Mouse (Mus musculus): ENCODE data around the gene Mast2.
A peak's percentile ranks its signal among the peaks of the same experiment; 100 is the strongest.

The Mast2 gene

DNA sequence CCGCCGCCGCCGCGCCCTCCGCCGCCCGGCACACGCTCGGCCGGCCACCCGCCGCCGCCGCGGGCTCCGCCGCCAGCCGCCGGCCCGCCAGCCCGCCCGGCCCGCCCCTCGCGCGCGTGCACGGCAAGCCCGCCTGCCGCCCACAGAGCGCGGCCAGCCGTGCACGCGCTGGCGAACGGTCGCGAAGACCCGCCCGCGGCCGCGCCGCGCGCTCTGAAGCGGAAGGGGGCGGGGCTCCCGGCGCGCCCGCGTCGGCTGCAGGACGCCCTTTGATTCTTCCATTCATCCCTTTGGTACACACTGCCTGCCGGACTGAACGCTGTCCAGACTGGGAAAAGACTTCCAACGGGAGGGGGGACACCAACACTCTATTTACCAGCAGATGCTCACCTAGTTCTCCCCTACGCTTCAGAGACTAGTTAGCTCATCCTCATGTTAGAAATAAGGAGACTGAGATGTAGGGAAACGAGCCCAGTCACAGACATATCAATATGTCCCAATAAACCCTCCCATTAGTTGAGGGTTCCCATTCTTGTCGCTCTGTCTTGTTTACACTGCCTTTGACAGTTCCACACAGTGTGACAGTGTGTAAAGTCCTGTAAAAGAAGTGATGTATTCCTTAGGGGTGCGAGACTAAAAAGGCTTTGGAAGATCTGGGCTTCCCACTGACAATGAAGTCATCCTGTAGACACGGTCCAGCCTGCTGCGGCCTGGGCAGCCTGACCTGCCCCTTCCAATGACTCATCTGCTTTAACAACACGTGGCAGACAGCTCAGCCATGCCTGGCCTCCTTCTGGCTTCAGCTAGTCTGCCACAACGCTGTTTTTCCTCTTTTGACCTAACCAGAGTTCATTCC, at the start of gene Mast2:
TSS of gene Mast2 (minus strand) at position 58 of the 856 bp plus-strand sequence.
- peak; percentile 79 for DNase-seq (ENCODE audit: low read depth, low spot score)

DNA sequence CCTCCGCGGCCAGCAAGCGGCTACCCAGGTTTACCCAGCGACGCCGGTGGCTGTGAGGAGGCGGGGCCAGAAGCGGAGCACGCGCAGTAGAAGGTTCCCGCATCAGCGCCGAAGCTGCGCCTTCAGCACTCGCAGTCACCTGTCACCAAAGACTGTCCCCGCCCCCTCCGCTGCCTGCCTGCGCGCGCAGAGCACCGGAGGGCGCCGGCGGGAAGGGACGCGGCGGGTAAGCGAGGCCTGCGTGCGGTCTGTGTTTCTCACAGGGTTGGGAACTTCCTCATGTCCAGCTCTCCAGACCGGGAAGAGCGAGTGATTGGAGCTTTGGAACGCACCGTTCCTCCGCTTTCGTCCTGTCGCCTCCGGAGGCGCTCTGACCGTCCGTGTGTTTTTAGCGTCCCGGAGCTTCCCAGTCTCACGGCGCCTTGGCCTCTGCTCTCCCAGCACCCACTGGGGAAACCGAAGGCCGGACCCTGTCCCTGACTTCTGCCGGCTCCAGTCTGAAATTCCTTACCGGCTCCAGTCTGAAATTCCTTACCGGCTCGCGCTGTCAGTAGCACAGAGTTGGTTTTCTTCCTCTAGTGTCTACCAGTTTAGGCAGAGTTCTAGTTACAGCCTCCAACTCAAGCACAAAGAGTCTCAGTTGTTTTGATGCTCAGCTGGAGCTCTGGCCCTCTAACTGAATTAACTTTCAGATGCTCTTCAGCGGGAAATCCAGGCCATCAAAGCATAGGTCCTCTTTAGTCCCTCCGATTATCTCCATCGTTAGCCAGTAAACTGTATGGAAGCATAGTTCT, 43.6 kb upstream of the Mast2 start, which contains the start of gene Ipp:
TSS of gene Ipp (plus strand) at position 125 of the 794 bp plus-strand sequence.
- DNase-seq (ENCODE audit: low read depth, low spot score) = peak; percentile 96

DNA sequence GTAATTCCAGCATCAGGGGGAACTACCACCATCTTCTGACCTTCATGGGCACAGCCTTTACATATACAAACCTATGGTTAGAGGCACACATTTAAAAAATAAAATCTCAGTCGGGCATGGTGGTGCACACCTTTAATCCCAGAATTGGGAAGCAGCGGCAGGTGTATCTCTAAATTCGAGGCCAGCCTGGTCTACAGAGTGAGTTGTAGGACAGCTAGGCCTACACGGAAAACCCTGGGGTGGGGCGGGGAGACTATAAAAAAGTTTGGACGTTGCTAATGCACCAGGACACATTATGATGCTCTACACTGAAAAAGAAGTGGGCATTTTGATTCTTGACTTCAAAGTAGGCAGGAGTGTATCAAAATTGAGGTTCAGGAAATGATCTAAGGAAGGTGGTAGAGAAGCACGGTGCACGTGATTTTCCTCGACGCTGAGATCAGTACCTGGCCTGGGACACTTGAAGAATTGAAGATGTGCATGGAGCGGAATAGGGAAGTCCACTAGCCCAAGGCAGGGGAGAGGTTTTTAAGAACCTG, 43.0 kb upstream of the Mast2 start:
- no peak for DNase-seq (ENCODE audit: low read depth, low spot score)

DNA sequence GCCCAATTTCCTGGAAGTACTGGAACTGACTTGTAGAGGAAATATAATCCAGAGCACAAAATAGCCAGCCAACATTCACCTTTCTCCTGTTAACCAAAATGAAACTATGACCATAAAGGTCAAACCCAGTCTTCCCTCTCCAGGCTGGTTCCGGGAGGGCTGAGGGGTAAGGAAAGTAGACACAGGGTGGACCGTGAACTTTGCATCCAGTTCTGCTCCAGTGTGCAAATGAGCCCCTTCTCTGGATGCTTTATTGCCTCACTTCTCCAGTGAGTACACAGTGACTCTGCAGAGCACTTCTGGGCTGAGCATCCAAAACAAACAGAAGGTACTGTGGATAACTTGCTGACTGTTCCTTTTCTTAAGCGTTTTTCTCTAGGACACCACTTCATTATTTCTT, 36.0 kb upstream of the Mast2 start:
- no peak for DNase-seq (ENCODE audit: low read depth, low spot score)

DNA sequence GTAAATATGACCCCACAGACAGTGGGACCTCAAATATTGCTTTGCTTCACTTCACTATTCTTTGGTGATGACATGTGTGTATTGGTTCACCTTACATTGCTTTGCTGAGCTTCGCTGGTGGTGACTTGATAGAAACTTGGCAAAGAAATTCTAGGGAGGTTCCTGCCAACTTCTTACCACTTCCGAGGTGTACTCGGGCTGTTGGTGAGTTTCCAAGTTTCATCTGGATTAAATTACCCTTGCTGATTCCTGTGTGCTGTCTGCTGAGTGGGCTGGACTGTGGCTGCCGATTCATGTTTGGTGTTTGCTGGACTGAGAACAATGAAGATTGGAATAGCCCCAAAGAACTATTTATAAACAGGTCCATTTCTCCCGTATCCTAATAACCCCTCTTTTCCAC, 29.7 kb upstream of the Mast2 start:
- no peak for DNase-seq (ENCODE audit: low read depth, low spot score)

DNA sequence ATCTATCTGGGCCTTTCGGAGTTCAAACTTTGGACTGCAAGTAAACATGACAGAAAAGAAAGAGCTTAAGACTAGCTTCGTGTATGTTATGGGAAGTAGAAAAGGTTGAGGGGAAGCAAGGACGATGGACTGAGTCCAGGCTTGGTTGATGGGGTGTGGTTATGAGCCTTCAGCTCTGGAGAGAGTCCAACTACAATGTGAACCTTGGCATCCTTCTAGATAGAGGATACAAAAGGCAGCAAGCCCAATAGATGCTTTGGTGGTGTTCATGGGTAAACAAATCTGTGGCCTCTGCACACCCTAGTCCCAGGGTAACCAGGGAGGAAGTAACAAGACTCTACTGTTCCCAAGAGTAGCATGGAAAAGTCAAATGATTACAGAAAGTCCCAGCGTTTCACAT, 28.5 kb upstream of the Mast2 start:
- DNase-seq (ENCODE audit: low read depth, low spot score) = no peak

DNA sequence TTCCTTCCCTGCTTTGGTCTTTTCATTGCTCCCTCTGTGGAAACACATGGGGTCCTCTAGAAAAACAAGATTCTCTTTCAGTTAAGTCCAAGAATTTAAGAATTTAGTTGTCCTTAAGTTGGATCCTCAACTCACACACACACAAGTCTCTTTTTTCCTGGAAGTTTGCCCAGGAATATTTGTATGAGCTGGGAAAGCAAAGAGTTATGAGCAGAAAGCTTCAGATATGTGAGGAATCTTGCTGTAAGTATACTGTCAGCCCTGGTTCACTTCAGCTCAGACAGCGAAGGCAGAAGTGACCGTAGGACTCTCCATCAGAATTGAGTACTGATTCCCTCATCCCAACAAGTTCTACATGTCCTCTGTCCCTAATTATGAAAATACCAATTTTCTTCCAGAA, 27.9 kb upstream of the Mast2 start:
- no peak for DNase-seq (ENCODE audit: low read depth, low spot score)

DNA sequence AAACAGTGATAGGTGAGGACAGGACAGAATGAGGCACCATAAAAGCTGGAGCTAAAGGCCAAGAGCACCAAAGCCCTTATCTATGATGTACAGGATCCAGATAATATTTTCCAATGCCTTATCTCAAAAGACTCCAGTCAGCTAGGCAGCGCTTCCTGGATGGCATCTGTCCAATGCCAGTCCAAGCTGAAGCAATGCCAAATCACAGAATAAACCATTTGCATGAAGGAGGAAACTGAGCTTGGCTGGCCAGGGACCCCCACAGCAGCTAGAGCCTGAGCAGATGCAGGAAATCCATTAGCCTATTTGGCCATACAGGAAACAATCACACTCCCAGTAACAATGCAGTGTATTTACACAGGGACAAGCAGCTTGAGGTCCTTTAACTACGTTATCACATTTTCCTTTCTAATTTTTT, 27.1 kb upstream of the Mast2 start:
- no peak for DNase-seq (ENCODE audit: low read depth, low spot score)

DNA sequence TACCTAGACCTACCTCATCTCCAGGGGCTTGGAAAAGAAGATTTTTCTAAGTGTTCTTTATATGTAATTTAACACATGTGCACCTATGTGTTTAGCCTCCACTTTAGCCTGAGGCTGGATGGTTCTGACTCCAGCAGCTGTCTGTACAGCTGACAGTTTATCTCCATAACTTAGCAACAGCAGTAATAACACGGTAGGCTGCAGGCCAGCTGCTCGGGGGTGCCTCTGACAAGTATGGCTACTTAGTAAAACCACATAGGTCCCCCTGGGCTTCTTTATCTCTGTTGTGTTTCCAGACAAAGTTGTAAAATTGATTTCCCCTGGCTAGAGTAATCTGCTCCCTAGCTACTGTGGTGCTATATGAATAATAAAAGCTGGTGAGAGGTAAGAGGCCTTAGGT, 19.5 kb upstream of the Mast2 start:
- no peak for DNase-seq (ENCODE audit: low read depth, low spot score)

DNA sequence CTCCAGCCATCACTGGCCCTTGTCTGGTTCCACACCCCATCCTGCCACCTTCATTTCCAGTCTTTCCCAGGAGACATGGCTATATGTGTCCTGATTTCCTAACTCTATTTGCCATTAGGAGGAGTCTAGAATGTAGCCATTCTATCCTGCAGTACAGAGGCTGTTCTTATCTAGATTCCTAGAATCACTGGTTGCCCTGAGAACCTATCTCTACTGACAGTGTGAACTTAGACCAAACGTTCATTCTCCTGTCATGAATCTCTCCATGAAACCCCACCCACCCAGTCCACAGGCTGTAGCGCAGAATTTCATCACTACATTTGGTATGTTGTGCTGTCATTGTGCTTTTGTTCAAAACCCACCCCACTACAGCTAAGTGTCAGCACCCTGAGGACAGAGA, 17.3 kb upstream of the Mast2 start:
- DNase-seq (ENCODE audit: low read depth, low spot score) = no peak

DNA sequence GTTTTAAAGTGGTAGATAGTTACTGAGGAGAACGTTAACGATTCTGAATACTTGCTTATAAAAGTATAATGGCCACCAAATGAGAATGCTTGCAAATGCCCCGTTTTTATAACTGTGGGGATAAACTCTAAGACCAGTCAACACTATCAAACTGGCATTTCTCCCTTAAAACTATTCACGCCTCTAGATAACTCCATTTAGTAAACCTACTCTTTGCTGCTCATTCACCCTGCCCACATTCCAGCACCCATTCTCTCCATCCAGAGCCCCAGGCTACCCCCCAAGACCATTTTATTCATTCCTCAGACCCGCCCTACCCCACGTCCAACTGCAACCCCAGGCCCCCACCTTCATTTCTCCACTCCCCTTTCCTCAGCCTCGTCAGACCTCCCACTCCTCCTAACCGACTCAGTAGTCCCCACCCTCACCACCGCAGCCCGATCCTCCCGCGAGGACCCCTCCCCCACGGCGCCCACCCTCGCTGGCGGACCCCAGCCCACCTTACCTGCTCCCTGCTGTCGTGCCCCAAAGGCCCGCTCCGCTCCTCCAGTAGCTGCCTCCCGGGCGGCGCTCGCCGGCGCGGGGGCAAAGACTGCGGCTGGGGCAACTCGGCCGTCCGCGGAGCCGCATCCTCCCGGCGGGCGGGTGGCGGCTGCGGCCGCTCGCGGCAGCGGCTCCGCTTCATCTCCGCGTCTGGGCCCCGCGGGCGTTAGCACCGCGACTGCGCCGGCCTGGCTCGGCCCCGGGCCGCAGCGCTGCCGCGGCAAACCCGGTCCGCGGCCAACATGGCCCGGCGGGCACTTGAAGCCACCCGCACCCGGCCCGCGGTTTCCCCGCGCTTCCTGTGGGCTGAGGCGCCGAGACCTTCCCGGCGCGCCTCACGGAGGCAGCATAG, 505 bp downstream of the Mast2 start:
- DNase-seq (ENCODE audit: low read depth, low spot score) = peak; percentile 73

DNA sequence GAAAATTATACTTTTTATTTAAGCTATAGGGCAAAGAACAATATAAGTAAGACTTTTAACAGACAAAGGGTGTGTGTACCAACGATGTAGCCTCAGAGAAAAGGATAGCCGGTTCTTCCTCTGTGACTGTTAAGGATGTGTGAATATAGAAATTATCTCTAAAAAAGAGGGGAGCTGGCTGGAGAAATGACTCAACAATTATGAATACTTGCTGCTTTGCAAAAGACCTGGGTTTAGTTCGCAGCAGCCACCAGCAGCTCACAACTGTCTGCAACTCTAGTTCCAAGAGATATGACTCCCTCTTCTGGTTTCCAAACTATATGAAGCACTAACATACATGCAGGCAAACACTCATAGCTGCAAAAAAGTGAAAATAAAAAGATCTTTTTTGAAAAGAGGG, 2.0 kb downstream of the Mast2 start:
- no peak for DNase-seq (ENCODE audit: low read depth, low spot score)

DNA sequence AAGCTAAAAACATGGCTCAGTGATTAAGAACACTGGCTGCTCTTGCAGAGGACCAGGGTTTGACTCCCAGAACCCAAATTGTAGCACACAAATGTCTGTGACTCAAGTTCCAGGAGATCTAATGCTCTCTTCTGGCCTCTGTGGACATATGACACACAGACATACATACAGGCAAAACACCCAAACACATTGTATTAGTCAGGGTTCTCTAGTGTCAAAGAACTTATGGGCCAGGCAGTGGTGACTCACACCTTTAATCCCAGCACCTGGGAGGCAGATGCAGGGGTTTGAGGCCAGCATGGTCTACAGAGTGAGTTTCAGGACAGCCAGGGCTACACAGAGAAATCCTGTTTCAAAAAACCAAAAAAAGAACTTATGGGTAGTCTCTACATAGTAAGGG, 12.4 kb downstream of the Mast2 start:
- no peak for DNase-seq (ENCODE audit: low read depth, low spot score)

DNA sequence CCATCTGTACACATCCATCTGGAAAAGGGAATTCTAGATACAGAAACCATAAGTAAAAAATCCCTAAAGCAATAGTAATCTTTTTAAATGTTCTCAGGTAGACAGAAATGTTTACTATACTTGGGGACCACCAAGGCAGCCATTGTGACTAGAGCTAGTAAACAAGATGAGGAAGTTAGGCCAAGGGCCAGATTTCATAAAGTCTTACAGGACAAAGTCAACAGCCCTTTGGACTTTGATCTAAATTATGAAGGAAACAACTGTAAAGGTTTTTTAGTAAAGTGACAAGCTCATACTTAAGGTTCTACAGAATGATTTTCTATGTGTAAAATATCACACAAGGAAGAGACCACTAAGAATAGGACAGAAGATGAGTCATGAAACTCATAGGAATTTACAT, 14.0 kb downstream of the Mast2 start:
- DNase-seq (ENCODE audit: low read depth, low spot score) = no peak

DNA sequence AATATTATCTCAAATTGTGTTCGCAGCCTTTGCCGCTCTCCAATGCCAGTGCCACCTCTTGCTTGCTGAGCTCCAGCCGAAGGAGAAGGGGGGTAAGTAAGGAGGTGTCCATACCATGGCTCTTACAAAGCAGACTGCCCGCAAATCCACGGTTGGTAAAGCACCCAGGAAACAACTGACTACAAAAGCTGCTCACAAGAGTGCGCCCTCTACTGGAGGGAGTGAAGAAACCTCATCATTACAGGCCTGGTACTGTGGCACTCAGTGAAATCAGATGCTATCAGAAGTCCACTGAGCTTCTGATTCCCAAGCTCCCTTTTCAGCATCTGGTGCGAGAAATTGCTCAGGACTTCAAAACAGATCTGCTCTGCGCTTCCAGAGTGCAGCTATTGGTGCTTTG, 15.3 kb downstream of the Mast2 start:
- peak; percentile 84 for DNase-seq (ENCODE audit: low read depth, low spot score)

DNA sequence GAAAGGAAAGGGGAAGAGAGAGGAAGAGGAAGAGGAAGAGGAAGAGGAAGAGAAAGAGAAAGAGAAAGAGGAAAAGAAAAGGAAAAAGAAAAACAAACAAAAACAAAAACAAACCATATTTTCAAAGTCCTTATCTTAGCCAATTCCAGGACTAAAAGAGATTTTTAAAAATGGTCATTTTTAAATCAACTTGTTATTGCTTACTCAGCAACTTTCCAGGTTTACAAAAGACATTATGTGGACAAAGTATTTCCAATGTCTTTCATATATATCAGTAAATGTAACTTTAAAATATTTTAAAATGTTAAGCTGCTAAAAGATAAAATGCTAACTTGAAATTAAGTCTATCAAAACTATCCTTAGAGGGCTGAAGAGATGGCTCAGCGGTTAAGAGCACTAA, 24.6 kb downstream of the Mast2 start:
- DNase-seq (ENCODE audit: low read depth, low spot score) = no peak

DNA sequence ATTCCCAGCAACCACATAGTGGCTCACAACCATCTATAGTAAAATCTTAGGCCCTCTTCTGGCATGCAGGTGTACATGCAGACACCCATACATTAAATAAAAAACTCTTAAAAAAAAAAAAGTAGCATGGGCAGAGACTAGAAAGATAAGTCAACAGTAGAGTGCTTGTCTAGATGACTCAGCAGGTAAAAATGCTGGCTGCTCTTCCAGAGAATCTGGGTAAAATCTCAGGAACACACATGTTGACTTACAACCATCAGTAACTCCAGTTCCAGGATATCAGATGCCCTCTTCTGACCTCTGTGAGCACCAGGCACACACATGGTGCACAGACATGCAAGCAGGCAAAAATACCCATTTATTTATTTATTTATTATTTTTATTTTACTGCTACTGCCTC, 25.4 kb downstream of the Mast2 start:
- no peak for DNase-seq (ENCODE audit: low read depth, low spot score)

DNA sequence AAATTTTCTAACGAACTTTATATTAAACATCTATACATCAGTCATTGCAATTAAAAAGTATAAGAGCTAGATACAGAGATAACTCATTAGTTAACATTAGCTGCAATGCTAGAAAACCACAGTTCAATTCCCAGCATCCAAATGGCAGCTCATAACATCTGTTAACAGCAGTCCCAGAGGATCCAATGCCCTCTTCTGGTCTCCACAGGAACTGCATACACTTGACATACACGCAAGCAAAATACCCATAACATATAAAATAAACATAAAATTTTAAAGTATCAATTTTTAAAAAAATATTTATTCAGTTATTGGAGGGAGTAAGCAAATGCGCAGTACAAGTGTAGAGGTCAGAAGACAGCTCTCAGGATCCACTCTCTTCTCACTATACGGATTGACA, 28.4 kb downstream of the Mast2 start:
- peak; percentile 47 for DNase-seq (ENCODE audit: low read depth, low spot score)

DNA sequence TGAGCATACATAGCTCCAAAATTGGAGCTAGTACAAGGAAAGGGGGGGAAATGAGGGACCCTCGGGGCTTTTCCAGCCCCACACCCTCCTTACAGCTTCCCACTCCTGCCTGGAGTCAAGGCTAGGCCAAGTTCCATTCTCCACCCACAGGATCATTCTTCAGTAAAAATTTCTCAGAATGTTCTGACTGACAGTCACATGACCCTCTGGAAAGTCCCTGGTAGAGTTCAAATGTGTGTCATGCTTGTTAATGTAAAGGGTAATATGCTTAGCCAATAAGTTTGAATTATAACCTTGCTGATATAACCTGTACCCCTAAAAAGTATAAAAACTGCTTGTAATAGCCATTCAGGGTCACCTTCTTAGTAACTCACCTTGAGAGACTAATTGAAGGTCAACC, 41.8 kb downstream of the Mast2 start:
- DNase-seq (ENCODE audit: low read depth, low spot score) = no peak

DNA sequence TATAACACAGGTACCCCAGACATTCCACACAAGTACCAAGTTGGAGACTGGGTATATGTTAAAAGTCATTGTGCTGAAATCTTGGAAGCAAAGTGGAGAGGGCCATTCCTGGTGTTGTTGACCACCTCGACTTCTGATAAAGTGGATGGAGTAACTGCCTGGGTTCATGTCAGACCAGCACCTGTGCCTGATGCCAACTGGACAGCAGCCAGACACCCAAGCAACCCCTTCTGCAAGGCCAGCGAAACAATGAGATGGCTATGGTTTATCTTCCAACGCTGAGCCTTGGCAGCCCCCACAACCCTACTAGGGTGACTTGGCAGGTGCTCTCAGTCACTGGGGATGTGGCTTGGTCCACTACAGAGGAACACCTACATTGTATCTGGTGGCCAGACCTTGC, 42.8 kb downstream of the Mast2 start:
- no peak for DNase-seq (ENCODE audit: low read depth, low spot score)

DNA sequence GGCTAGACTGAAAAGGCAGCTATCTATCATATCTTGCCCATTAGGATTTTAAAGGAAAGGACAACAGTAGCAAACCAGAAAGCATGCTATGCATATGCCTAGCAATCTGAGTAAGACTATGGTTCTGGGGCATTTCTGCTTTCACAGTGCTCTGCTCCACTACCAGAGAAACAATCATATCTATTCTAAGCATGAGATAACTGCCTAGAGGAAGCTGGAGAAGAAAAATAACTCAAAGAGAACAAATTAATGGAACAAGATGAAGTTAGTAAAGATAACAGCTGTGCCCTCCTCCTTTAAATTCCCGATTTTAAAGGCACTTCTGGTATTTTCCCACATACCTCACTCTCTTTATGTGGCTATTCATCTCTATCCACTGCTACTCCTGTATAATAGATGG, 51.0 kb downstream of the Mast2 start:
- no peak for DNase-seq (ENCODE audit: low read depth, low spot score)

DNA sequence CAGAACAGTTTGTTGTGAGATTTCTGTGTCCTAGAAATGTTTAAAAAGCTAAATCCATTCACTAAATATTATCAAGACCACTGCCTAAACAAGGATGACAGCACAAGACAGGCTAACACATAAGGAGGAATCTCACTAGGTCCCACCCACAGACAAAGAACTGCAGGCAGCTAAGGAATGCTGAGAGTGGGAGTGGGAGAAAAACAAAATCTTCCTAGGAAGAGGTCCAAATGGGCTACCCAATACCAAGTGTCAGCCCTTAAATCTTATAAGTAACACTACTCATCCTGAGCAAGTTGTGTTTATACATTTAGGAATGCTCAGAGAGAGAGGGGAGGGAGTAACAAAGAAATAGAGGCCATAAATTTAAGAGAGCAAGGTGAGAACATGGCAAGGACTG, 52.6 kb downstream of the Mast2 start:
- no peak for DNase-seq (ENCODE audit: low read depth, low spot score)

Data from ES-CJ7 (cell line).